9 mouse cellular contexts compared by ENCODE assay signal in the genomic region with DNA sequence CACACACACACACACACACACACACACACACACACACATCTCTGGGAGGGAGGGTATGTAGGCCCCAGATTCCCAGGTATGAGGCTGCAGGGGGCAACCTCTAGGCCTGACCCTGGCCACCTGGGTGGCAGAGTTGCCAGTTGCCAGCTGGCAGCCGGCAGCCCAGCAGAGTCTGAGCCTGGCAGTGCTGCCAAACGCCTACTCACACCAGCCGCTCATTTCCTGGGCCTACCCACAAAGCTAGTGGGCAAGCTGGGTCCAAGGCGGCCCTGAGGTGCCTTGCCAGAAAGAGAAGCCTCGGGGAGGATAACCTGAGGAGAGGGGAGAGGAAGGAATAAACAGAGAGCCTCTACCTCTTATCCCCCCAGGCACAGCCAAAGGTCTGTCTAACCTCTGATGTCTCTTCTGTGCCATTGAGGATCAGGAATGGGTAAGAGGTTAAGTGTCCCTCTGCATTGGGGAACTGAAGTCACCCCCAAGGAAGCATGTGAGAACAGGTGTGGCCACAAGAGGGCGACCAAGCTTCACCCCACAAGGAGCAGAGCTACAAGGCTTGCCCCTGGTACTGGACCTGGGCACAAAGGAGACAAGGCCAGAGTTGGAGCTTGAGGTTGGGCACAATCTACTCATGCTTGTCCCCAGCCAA.
DNase-seq lines count a peak whose midpoint lies in the region; TF ChIP-seq lines count a peak whose summit lies in the region.
"Had no signal": no experiment of that assay in that cellular context is flagged by ENCODE, and none has a peak within 500 bp of the region (broad histone marks: within the 10 kb centered on the region; RNA-seq: fewer than 3 reads in every experiment).

No protein-coding gene starts in this region.

- no peaks in the 10 kb centered on the region for H3K36me3 ChIP-seq in E14TG2a.4 (ENCODE audit: insufficient read depth, low read length)
- H3K36me3 ChIP-seq: heart, embryonic 15.5 days had no signal

- H3K4me1 ChIP-seq in E14TG2a.4 (replicated peaks; ENCODE audit: low read depth, low read length): peaks cover 36% of the 10 kb centered on the region

- H3K4me3 ChIP-seq in E14TG2a.4 (replicated peaks; ENCODE audit: low read length): no peak overlapping the region
- H3K4me3 ChIP-seq: heart, embryonic 15.5 days had no signal

- TF ChIP-seq CTCF in E14TG2a.4 (conservative IDR thresholded peaks at IDR 0.05; ENCODE audit: low read length): peak; percentile 78

- peaks cover 15% of the 10 kb centered on the region for H3K27me3 ChIP-seq in E14TG2a.4 (ENCODE audit: insufficient read depth, low read length)

- peak; percentile 90 for DNase-seq in adrenal gland, postnatal 14 days
- peak; percentile 69 for DNase-seq in embryo, embryonic 9.5 days (ENCODE audit: extremely low spot score)
- peak; percentile 49 to 73 for DNase-seq in heart, adult 9 months (ENCODE audit: low spot score in 2 of 2)
- peak; percentile 49 to 82 for DNase-seq in layer of hippocampus, adult 8-10 months (ENCODE audit: low spot score in 2 of 2)
- peak; percentile 84 for DNase-seq in lung, postnatal 10 days
- peak; percentile 50 for DNase-seq in retina, postnatal 7 days (ENCODE audit: low read depth, low spot score)
- DNase-seq in urinary bladder, postnatal 14 days (ENCODE audit: low spot score): peak; percentile 78

- H3K9me3 ChIP-seq in E14TG2a.4 (ENCODE audit: low read length): no peaks in the 10 kb centered on the region
- H3K9me3 ChIP-seq: heart, embryonic 15.5 days had no signal
